8 mouse cellular contexts compared by ENCODE assay signal in genomic region chr5:123906976-123907630, GRCm38 (mm10). TPM values are rescaled to one million over a fixed set of nuclear protein-coding genes. Genes with fewer than 3 reads are reported as not detected.
A peak's percentile ranks its signal among the peaks of the same experiment; 100 is the strongest.
DNase-seq lines count a peak whose midpoint lies in the region; ATAC-seq lines count a peak whose summit lies in the region.

Gene Denr, plus strand, starts transcription at chr5:123907175.

- H3K4me1 ChIP-seq in hindbrain, embryonic 14.5 days (replicated peaks; ENCODE audit: control insufficient read depth, insufficient read depth, low read length) = peaks cover 15% of the 10 kb centered on the region

- peak within 1 kb of the TSS; percentile 85 for H3K4me2 ChIP-seq in hindbrain, embryonic 14.5 days (replicated peaks)

- DNase-seq in NIH3T3 (ENCODE audit: low read depth) = peak; percentile 99
- DNase-seq in cerebellum, postnatal 10 days = peak; percentile 100
- peak; percentile 95 to 99 for DNase-seq in frontal cortex, postnatal 14 days (ENCODE audit: low spot score in 2 of 2)
- DNase-seq in hindbrain, embryonic 14.5 days (ENCODE audit: low spot score) = peak; percentile 99
- DNase-seq in layer of hippocampus, postnatal 36 days = peak; percentile 98 to 99
- peak; percentile 98 for DNase-seq in lung, postnatal 36 days
- peak; percentile 98 for DNase-seq in retina, postnatal 1 day
- peak; percentile 99 for DNase-seq in urinary bladder, adult 18-20 months (ENCODE audit: low spot score in 2 of 2)

- H3K4me3 ChIP-seq in hindbrain, embryonic 14.5 days (replicated peaks; ENCODE audit: low read length) = peak within 1 kb of the TSS; percentile 80

- peak within 1 kb of the TSS; percentile 94 for H3K9ac ChIP-seq in hindbrain, embryonic 14.5 days

- ATAC-seq in hindbrain, embryonic 14.5 days (ENCODE audit: low FRiP score) = peak; percentile 95

- H3K36me3 ChIP-seq in hindbrain, embryonic 14.5 days (replicated peaks; ENCODE audit: control insufficient read depth, insufficient read depth) = peaks cover 36% of the 10 kb centered on the region

- peak within 1 kb of the TSS; percentile 74 for H3K27ac ChIP-seq in hindbrain, embryonic 14.5 days

- H3K27me3 ChIP-seq in hindbrain, embryonic 14.5 days (ENCODE audit: control insufficient read depth, insufficient read depth, low read length) = no peaks in the 10 kb centered on the region

- no peaks in the 10 kb centered on the region for H3K9me3 ChIP-seq in hindbrain, embryonic 14.5 days (ENCODE audit: control insufficient read depth, low read length)

- WGBS in hindbrain, embryonic 14.5 days = under 1% methylated on average over 61 of the region's 61 CpGs

RNA-seq across cellular contexts. Expression of gene Denr, which starts in this region (rescaled TPM):
- polyA plus RNA-seq in hindbrain, embryonic 14.5 days (2014; fragmentation: Nextera tagmentation; extraction: Ambion mirVana) = 104 and 111 TPM in 2 replicates
- total RNA-seq in layer of hippocampus, postnatal 36 days (2021) = 10 to 100 TPM; 60.2 to 67.8 TPM

Comparison
In these comparisons a context has a peak if more than half of its experiments do, and no peak if none do; other contexts are left out.
1. Peak in every context shown above with its lines: DNase-seq, ATAC-seq, H3K4me3 ChIP-seq and H3K27ac ChIP-seq.